Mouse (Mus musculus) olfactory bulb, adult 2 months (tissue): Measurements from ENCODE around the gene Garnl3.

ENCODE experiments used
- CTCF ChIP-seq: fragments of 200-500 bp; IDR thresholded peaks from 2 replicates; pipeline ENCODE4 v1.5.1; 2012; ENCODE audit warnings: low read depth, mild to moderate bottlenecking, low read length, moderate library complexity; ENCODE audit not compliant: insufficient read depth
- POLR2A ChIP-seq: fragments of 200-500 bp; IDR thresholded peaks from 2 replicates; pipeline ENCODE4 v1.6.1; 2012; ENCODE audit warnings: mild to moderate bottlenecking, low read depth, low read length, moderate library complexity; ENCODE audit not compliant: insufficient read depth

DNA sequence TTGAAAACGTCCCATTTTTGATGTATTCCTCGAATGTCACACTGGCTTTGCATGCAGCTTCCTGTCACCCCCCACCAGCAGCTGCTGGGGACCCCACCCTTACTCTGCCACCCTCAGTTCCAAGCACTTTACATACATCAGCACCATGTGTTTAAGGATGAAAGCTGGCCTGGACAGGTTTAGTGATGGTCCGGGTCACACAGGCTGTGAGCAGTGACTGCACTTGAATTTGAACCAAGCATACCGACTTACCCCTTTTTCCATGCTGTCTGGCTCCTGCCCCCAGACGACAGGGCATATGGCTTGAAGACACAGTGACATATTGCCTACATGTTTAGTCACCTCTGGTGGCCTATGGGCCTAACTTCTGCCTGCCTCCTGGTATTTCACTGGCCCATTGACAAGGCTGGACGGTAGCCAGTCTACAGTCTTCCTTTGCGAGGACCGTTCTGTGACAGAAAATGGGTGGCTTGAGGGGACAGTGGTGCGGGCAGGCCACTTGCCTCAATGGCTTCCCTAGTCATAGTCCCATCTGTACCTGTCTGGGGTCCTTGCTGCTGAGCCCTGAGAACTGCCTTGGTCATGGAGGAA, 163.3 kb downstream of the Garnl3 start:
- no peak for TF ChIP-seq CTCF
- TF ChIP-seq POLR2A = no peak
